Mouse (Mus musculus) spleen, adult 2 months (tissue): ENCODE results near the gene Aebp2. TPM values are rescaled to one million over a fixed set of nuclear protein-coding genes. Genes with fewer than 3 reads are reported as not detected.

ENCODE experiments used
- DNase-seq, 2 experiments: peaks; one replicate each; pipeline versions ENCODE4 v3.0.0 to v3.0.0-alpha.2; 2012 to 2021; ENCODE audit warnings: low spot score in 2 of 2, low read depth in 1 of 2
- H3K27ac ChIP-seq: fragments of 200-500 bp; 2 replicates; pipeline ENCODE4 v1.5.1; 2012; ENCODE audit warnings: low read length, inconsistent platforms; ENCODE audit not compliant: insufficient read depth
- H3K27me3 ChIP-seq: fragments of 200-500 bp; 2 replicates; pipeline ENCODE4 v1.6.1; 2012; ENCODE audit warnings: mild to moderate bottlenecking, moderate library complexity, low read length, inconsistent platforms; ENCODE audit not compliant: control insufficient read depth, insufficient read depth
- H3K36me3 ChIP-seq: fragments of 200-500 bp; 2 replicates; pipeline ENCODE4 v1.6.1; 2012; ENCODE audit warnings: mild to moderate bottlenecking, low read length, inconsistent platforms; ENCODE audit not compliant: control insufficient read depth, insufficient read depth
- H3K4me1 ChIP-seq: fragments of 200-500 bp; 2 replicates; pipeline ENCODE4 v1.6.1; 2011; ENCODE audit warnings: inconsistent platforms; ENCODE audit not compliant: control insufficient read depth, insufficient read depth, insufficient read length
- H3K4me3 ChIP-seq: fragments of 200-500 bp; 2 replicates; pipeline ENCODE4 v1.5.1; 2011; ENCODE audit warnings: mild to moderate bottlenecking, inconsistent platforms; ENCODE audit not compliant: insufficient read depth, insufficient read length; ENCODE audit errors: extremely low read depth
- CTCF ChIP-seq: fragments of 200-500 bp; IDR thresholded peaks from 2 replicates; pipeline ENCODE4 v1.5.1; 2011; ENCODE audit warnings: mild to moderate bottlenecking, inconsistent platforms; ENCODE audit not compliant: insufficient read depth, insufficient read length, insufficient replicate concordance; ENCODE audit errors: extremely low read depth
- POLR2A ChIP-seq: fragments of 200-500 bp; IDR thresholded peaks from 2 replicates; pipeline ENCODE4 v1.6.1; 2011; ENCODE audit warnings: low read depth, low read length, inconsistent platforms
- WGBS: fragments of 180-500 bp; shearing (Covaris S2); methylation state at CpG from one replicate; pipeline ENCODE4 v1.1.7; 2018; 5-methylcytosine and 5-hydroxymethylcytosine counted together
- polyA plus RNA-seq: library from polyadenylated mRNA; depleted of rRNA; stranded (reverse); fragments of >200 nt; gene quantifications from 2 replicates; pipeline ENCODE4 v1.2.3, GENCODE M21; 2012

The Aebp2 gene
- polyA plus RNA-seq, 1 experiment, result 28.5 TPM

GRCm38 (mm10) chr6:140689617-140690404 lies 67.3 kb downstream of the Aebp2 start:
- no peak for DNase-seq
- TF ChIP-seq CTCF (no peak), POLR2A (no peak)
- Histone ChIP-seq H3K27ac (no peak overlapping the region), H3K36me3 (no peaks in the 10 kb centered on the region), H3K4me3 (no peak overlapping the region), H3K4me1 (no peaks in the 10 kb centered on the region), H3K27me3 (no peaks in the 10 kb centered on the region)
- 92% methylated on average over 16 of the region's 16 CpGs for WGBS

- no peak for TF ChIP-seq POLR2A
- TF ChIP-seq CTCF, result no peak
- no peak overlapping the region for H3K27ac ChIP-seq
- no peaks in the 10 kb centered on the region for H3K36me3 ChIP-seq
- no peak for DNase-seq
- WGBS, result 89% methylated on average over 6 of the region's 6 CpGs
- H3K4me1 ChIP-seq, result no peaks in the 10 kb centered on the region
- no peaks in the 10 kb centered on the region for H3K27me3 ChIP-seq
- no peak overlapping the region for H3K4me3 ChIP-seq
Measured at GRCm38 (mm10) chr6:140692160-140692559, 69.7 kb downstream of the Aebp2 start.

- no peak for DNase-seq
Measured at GRCm38 (mm10) chr6:140696192-140696879, 73.9 kb downstream of the Aebp2 start.

GRCm38 (mm10) chr6:140697994-140698393 lies 75.5 kb downstream of the Aebp2 start:
- no peak for TF ChIP-seq POLR2A
- TF ChIP-seq CTCF, result no peak
- H3K4me3 ChIP-seq, result no peak overlapping the region

More at GRCm38 (mm10) chr6:140696192-140696879, 73.9 kb downstream of the Aebp2 start:
- Histone ChIP-seq H3K4me1 (no peaks in the 10 kb centered on the region), H3K27me3 (no peaks in the 10 kb centered on the region), H3K36me3 (no peaks in the 10 kb centered on the region), H3K4me3 (no peak overlapping the region), H3K27ac (no peak overlapping the region)
- WGBS, result 85% methylated on average over 12 of the region's 12 CpGs
- no peak for TF ChIP-seq POLR2A
- TF ChIP-seq CTCF, result no peak

GRCm38 (mm10) chr6:140698596-140698995 lies 76.1 kb downstream of the Aebp2 start:
- WGBS, result 94% methylated on average over 1 of the region's 1 CpGs
- DNase-seq, result no peak
- H3K36me3 ChIP-seq, result no peaks in the 10 kb centered on the region
- TF ChIP-seq POLR2A (no peak), CTCF (no peak)
- no peak overlapping the region for H3K27ac ChIP-seq
- H3K4me3 ChIP-seq, result no peak overlapping the region
- H3K27me3 ChIP-seq, result no peaks in the 10 kb centered on the region
- H3K4me1 ChIP-seq, result no peaks in the 10 kb centered on the region

More at GRCm38 (mm10) chr6:140697994-140698393, 75.5 kb downstream of the Aebp2 start:
- Histone ChIP-seq H3K36me3 (no peaks in the 10 kb centered on the region), H3K4me1 (no peaks in the 10 kb centered on the region), H3K27me3 (no peaks in the 10 kb centered on the region), H3K27ac (no peak overlapping the region)
- DNase-seq, result no peak
- 91% methylated on average over 11 of the region's 11 CpGs for WGBS

- 84% methylated on average over 6 of the region's 6 CpGs for WGBS
- H3K27me3 ChIP-seq, result no peaks in the 10 kb centered on the region
- TF ChIP-seq POLR2A (no peak), CTCF (no peak)
- H3K27ac ChIP-seq, result no peak overlapping the region
- DNase-seq, result no peak
- no peaks in the 10 kb centered on the region for H3K4me1 ChIP-seq
- no peaks in the 10 kb centered on the region for H3K36me3 ChIP-seq
- H3K4me3 ChIP-seq, result no peak overlapping the region
Measured at GRCm38 (mm10) chr6:140701259-140701658, 78.8 kb downstream of the Aebp2 start.

GRCm38 (mm10) chr6:140705132-140705531 lies 82.7 kb downstream of the Aebp2 start:
- WGBS, result 86% methylated on average over 10 of the region's 10 CpGs

More at GRCm38 (mm10) chr6:140705132-140705531, 82.7 kb downstream of the Aebp2 start:
- Histone ChIP-seq H3K27me3 (no peaks in the 10 kb centered on the region), H3K27ac (no peak overlapping the region), H3K4me3 (no peak overlapping the region), H3K4me1 (peaks cover 10% of the 10 kb centered on the region; the same call in 1 of the 2 replicates), H3K36me3 (no peaks in the 10 kb centered on the region)
- no peak for DNase-seq
- TF ChIP-seq POLR2A (no peak), CTCF (no peak)
